Mouse (Mus musculus) intestine, embryonic 16.5 days (tissue): ENCODE measurements around the gene Park7. TPM values are rescaled to one million over a fixed set of nuclear protein-coding genes. Genes with fewer than 3 reads are reported as not detected.

Source experiments
- ATAC-seq: fragments of 200-750 bp; cut with Nextera tagmentation; 2 replicates; pipeline ENCODE4 v1.8.0; 2017; ENCODE audit warnings: moderate TSS enrichment, moderate library complexity
- H3K27ac ChIP-seq: fragments of 300-500 bp; sonication (generic); 2 replicates; pipeline ENCODE4 v1.5.1; 2014; ENCODE audit warnings: mild to moderate bottlenecking, low read length
- H3K27me3 ChIP-seq: fragments of 300-500 bp; sonication (generic); replicated peaks from 2 replicates; pipeline ENCODE4 v1.6.1; 2014; ENCODE audit warnings: low read length, control low read depth, mixed read lengths; ENCODE audit not compliant: control insufficient read depth, insufficient read depth
- H3K36me3 ChIP-seq: fragments of 300-500 bp; sonication (generic); 2 replicates; pipeline ENCODE4 v1.6.1; 2014; ENCODE audit warnings: low read length, control low read depth; ENCODE audit not compliant: control insufficient read depth, insufficient read depth
- H3K4me1 ChIP-seq: fragments of 300-500 bp; sonication (generic); 2 replicates; pipeline ENCODE4 v1.6.1; 2014; ENCODE audit warnings: low read length, control low read depth, mixed read lengths; ENCODE audit not compliant: control insufficient read depth, insufficient read depth
- H3K4me2 ChIP-seq: fragments of 300-500 bp; sonication (generic); 2 replicates; pipeline ENCODE4 v1.6.1; 2014; ENCODE audit warnings: low read depth, low read length, control low read depth
- H3K4me3 ChIP-seq: fragments of 300-500 bp; sonication (generic); 2 replicates; pipeline ENCODE4 v1.5.1; 2014; ENCODE audit warnings: mild to moderate bottlenecking, low read length
- H3K9ac ChIP-seq: fragments of 300-500 bp; sonication (generic); 2 replicates; pipeline ENCODE4 v1.6.1; 2014; ENCODE audit warnings: low read depth, low read length
- H3K9me3 ChIP-seq: fragments of 300-500 bp; sonication (generic); 2 replicates; pipeline ENCODE4 v1.6.1; 2016; ENCODE audit warnings: low read length, control low read depth; ENCODE audit not compliant: control insufficient read depth
- WGBS: fragments of 180-500 bp; shearing (Covaris S2); extraction: QIAGEN DNeasy Blood & Tissue Kit; methylation state at CpG from one replicate; pipeline ENCODE4 v1.1.7; 2014; 5-methylcytosine and 5-hydroxymethylcytosine counted together
- polyA plus RNA-seq: library from polyadenylated mRNA; unstranded; fragments of >200 nt; fragmentation: Nextera tagmentation; extraction: Ambion mirVana; gene quantifications from 2 replicates; pipeline ENCODE4 v1.2.1, GENCODE M21; 2015

The Park7 gene
- polyA plus RNA-seq, 1 experiment from 2014 or later = 416 TPM

GRCm38 (mm10) chr4:150849964-150850363 lies 64.3 kb downstream of the Park7 start:
- Histone ChIP-seq H3K36me3 (no peaks in the 10 kb centered on the region), H3K27me3 (no peaks in the 10 kb centered on the region), H3K9ac (no peak overlapping the region), H3K4me1 (peaks cover 7% of the 10 kb centered on the region; the same call in 1 of the 2 replicates), H3K27ac (no peak overlapping the region), H3K9me3 (no peaks in the 10 kb centered on the region), H3K4me3 (no peak overlapping the region), H3K4me2 (no peak overlapping the region)
- no peak for ATAC-seq
- WGBS = 51% methylated on average over 10 of the region's 10 CpGs

Other genes with a start within 250 kb of the Park7 start
- 28.0 and 28.2 TPM in 2 replicates for gene Errfi1, start 60.5 kb downstream of the Park7 start, polyA plus RNA-seq
- gene Tnfrsf9, start 125 bp upstream of the Park7 start, polyA plus RNA-seq = 2.4 and 2.5 TPM in 2 replicates
- gene Uts2, start 82.7 kb upstream of the Park7 start, polyA plus RNA-seq = not detected in 2 replicates
- 3.1 and 3.7 TPM in 2 replicates for gene Per3, start 130.2 kb upstream of the Park7 start, polyA plus RNA-seq
- 122 TPM in 2 replicates for gene Vamp3, start 143.5 kb upstream of the Park7 start, polyA plus RNA-seq
- gene Gm13090, start 175.1 kb upstream of the Park7 start, polyA plus RNA-seq = not detected in 2 replicates